Mouse (Mus musculus) right cerebral cortex, postnatal 4 days (tissue): ENCODE measurements at regions not wholly inside any gene's neighbourhood (a gene's known extent, or its start where the extent isn't known, plus 50 kb on each side); places are given as distances from the start of the nearest gene placed in this dataset.

Source experiments
- DNase-seq: peaks from one replicate; pipeline ENCODE4 v3.0.0-alpha.2; 2022

DNA sequence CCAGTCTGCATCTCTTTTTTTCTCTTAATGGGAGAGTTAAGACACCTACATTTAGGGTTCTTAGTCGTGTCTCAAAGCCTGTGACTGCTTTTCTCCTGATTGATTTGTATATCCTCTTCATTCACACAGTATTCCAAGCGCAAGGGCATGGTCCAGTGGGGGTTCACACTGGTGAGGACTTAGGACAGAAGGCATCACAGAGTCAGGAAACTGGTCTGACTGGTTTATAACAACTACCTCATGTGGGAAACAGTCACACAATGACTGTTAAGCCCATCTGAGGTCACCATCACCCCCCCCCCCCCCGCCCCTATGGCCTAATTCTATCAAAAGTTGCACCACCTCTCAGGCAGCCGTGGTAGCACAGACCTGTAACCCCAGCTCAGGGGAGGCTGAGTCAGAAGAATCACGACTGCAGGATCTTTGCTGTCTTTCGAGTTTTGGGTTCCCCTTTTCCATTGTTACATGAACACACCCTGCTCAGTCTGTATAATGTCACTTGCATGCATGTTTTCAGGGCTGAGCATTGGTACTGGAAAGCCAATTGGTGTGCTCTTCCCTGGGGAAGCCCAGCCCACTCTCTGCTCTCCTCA, 155.2 kb downstream of the Zfp706 start:
- DNase-seq = no peak

DNA sequence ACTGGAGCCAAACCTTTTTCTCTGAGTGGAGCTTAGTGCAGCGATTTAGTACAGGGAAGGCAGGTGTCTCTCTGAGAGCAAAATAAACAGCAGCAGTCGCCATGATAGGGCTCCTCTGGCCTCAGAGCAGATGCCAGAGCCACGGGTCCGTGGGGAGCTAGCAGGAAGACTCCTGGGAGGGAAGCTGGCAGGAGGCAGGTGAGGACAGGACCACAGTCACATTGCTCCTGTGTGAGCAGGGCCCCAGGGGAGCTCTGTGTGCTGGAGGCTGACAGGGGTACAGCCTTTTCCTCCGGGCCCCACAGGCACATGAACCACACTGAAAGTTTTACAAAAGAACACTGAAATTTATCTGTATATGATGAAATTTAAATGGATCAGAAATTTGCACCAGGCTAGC, 159.3 kb downstream of the Zfp706 start:
- no peak for DNase-seq

DNA sequence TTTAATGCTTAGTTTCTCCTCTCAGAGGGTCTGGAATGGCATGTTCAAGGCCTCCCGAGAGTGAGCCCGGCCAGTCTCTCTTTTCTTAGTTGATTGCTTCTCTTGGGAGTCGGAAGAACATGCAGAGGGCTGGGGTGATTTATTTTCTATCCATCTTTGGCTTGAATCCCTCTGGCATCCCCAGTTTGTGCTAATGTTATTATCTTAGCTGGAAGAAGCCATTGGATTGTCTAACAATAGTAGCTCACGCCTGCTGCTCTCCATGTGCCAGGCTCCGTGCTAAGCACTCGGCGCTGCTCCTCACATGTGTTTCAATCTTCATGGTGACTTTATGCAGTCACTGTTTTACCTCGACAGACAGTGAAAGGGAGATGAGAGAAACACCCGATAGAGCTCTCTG, 160.8 kb downstream of the Zfp706 start:
- no peak for DNase-seq
